Mouse (Mus musculus) megakaryocyte progenitor cell, adult 5-6 weeks (primary cell): ENCODE results near the gene Kcnk15. TPM values are rescaled to one million over a fixed set of nuclear protein-coding genes. Genes with fewer than 3 reads are reported as not detected.

Experiments
- ATAC-seq: replicated peaks from 2 replicates; pipeline ENCODE4 v1.8.0; 2016; ENCODE audit warnings: mild to moderate bottlenecking, moderate TSS enrichment, inconsistent platforms; ENCODE audit not compliant: poor library complexity
- total RNA-seq, 2 experiments: library from RNA; stranded (forward) in 1 of 2; stranded (reverse) in 1 of 2; fragments of 157-497, 149-512 nt in 1 of 2; fragments of 200-1000 nt in 1 of 2; gene quantifications; 2 replicates each; pipeline versions ENCODE4 v1.2.3 to v1.2.4; 2015 to 2017

The Kcnk15 gene
- total RNA-seq, 2 experiments from 2014 or later = not detected

DNA sequence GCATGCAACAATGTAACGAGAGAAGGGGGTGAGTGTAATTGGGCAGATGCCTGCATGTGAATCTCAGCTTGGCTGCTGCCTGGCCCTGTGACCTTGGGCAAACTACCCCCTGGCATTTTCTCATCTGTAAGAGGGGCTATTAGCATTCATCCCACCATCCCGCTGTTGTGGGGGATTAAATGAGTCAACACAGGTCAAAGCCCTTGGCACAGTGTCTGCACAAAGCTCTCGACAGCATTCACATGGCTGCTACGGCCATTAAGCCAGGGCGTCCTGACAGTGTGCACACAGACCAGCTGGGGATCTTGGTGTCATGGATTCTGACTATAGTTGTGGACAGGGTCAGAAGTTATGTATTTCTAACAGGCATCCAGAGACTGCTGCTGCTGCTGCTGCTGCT lies 21.4 kb downstream of the Kcnk15 start:
- ATAC-seq = no peak

DNA sequence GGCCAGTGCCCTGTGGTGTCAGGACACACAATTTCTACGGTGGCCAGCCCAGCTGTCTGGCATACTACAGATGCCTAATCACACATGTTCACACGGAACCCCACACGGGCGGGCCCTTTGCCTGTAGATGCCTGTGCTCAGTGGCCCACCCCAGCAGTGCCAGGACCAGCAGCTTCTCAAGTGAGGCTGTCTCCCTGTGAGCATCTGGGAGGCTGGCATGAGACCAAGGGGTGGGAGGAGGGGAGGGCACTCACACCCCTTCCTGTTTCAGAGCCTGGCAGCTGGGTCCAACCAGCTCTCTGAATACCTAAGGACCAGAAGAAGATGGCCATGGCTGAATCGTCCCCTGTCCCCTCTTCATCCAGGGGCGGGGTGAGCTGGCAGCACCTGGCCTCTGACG lies 22.0 kb downstream of the Kcnk15 start:
- no peak for ATAC-seq

- ATAC-seq = no peak
Measured at GRCm38 (mm10) chr2:163876830-163877498, 23.5 kb downstream of the Kcnk15 start.

- no peak for ATAC-seq
Measured at GRCm38 (mm10) chr2:163880891-163881290, 27.4 kb downstream of the Kcnk15 start.

DNA sequence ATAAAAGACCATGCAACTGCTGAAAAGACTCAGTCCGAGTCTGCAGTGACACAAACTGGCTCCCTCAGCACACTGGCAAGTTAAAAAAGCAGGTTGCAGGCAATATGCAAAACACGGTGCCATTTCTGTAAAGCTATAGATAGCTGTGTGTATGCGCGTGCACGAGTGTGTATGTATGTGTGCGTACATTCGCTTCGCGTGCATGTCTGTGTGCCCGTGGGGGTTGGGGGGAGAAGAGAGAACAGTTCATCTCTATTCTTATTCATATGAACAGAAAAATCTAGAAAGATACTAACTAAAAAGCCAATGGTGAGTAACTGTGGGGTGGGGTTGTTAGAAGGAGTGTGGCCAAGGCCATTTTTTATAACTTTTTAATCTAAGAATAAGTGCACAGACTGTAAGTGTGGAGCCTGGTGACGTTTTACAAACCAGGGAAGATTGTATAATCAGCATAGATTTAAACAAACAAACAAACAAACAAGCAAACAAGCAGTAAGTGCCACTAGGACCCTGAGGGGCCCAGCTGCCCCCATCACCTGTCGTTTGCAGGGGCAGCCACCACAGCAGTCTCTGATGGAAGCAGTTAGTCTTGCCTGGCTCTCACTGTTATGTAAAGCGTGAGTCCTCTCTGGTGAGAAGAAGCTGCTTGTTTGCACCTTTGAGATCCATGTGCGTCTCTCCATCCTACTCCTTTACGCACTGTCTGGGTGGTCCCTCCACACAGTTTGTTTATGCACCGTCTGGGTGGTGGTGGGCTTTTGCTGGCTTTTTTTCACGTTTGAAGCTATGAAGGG lies 29.6 kb downstream of the Kcnk15 start:
- ATAC-seq = no peak

DNA sequence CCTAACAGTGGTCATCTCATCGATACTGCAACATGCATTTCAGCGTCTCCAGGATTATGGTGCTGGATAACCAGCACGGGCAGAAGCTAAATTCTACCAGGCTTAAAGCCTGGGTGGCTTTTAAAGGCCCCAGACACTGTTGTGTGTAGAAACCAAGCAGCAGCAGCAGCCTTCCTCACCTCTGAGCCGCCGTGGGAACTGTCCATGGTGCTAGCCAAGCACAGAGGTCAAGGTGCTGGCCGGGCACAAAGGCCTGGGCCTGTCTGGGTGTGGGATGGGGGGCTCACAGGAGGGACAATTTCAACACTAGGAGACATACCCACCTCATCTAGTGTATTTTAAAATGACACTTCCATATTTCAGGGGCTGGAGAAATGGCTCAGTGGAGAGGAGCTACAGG lies 36.0 kb downstream of the Kcnk15 start:
- ATAC-seq = 0 out of 2 replicates have a peak, but pooled peaks have one; percentile 23

- ATAC-seq = no peak
Measured at GRCm38 (mm10) chr2:163890586-163890985, 37.1 kb downstream of the Kcnk15 start.

- ATAC-seq = no peak
Measured at GRCm38 (mm10) chr2:163891271-163891670, 37.8 kb downstream of the Kcnk15 start.

DNA sequence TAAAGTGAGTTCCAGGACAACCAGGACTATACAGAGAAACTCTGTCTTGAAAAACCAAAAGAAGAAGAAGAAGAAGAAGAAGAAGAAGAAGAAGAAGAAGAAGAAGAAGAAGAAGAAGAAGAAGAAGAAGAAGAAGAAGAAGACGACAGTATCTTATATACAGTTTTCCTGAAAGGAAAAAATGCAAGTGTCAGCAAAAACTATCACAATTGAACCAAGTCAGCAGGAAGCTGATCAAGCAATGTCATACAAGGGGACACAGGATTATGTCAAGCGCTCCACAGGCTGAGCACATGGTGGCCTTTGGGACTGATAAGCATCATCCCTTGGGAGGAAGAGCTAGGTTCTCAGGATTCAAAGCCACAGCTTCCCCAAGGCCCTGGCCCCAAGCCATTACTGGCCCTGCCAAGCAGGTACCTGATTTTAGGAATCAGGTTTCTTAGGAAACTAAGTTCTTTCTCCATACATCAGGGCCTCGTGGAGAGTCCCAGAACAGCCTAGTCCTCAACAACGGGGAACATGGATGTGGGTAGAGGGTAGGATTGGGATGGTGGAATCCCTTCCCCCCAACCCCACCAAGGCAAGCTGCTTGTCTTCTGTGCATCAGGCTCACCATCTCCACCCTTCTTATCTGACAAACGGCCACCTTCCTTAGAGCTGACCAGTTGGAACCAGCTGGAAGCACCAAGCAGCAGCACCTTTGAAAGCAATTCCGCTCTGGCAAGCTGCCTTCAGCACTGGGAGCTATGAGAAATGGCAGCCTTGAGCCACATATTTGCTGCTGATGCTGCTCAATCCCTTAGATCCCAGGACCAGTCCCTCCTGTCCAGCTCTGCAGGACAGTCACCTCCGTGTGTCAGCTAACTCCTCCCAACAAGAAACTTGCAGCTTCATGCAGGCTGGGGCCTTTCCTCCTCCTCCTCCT lies 40.3 kb downstream of the Kcnk15 start:
- no peak for ATAC-seq

- ATAC-seq = no peak
Measured at GRCm38 (mm10) chr2:163895156-163895555, 41.7 kb downstream of the Kcnk15 start.

GRCm38 (mm10) chr2:163897026-163897425 lies 43.6 kb downstream of the Kcnk15 start:
- no peak for ATAC-seq

GRCm38 (mm10) chr2:163897988-163898535 lies 44.6 kb downstream of the Kcnk15 start:
- ATAC-seq = no peak

DNA sequence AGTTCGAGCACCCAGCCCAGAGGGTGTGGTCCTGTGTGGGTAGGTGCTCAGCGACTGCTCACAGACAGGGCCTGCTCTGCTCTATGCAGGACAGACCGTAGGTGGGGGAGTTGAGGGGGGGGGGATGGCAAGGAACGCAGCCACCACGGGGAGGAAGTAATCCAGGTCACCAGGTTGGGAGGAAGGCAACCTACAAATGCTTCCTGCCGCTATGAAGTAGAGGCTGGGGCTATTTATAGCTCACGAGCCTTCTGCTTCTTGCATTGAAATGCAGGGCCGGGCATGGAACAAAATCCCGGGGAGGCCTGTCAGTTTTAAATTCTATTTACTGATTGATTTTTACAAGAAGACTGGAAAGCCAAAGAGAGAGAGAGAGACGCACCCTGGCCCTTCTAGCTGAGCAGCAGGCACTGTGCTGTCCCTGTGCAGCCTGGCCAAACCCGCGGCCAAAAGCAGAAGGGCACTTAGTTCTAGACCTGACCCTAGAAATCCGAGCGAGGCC lies 46.5 kb downstream of the Kcnk15 start:
- ATAC-seq = no peak

- ATAC-seq = no peak
Measured at GRCm38 (mm10) chr2:163901043-163901442, 47.6 kb downstream of the Kcnk15 start.

DNA sequence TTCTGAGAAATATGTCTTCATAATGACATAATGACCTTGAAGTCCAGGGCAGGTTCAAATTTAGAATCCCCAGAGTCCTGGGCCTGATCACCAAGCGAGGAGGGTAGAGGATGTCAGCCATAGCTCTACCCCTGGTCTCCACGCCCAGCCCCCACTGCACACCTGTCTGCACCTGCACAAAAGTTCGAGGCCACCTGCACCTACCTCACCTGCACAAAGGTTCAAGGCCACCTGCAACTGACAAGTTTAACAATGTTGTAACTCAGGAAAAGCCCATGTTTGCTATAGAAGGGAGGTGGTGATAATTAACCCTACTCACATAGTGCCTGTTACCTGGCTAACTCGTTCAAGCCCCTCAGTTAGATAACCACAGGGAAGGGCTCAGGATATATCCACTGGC lies 49.0 kb downstream of the Kcnk15 start:
- no peak for ATAC-seq

- ATAC-seq = no peak
Measured at GRCm38 (mm10) chr2:163903461-163903860, 50.0 kb downstream of the Kcnk15 start.

DNA sequence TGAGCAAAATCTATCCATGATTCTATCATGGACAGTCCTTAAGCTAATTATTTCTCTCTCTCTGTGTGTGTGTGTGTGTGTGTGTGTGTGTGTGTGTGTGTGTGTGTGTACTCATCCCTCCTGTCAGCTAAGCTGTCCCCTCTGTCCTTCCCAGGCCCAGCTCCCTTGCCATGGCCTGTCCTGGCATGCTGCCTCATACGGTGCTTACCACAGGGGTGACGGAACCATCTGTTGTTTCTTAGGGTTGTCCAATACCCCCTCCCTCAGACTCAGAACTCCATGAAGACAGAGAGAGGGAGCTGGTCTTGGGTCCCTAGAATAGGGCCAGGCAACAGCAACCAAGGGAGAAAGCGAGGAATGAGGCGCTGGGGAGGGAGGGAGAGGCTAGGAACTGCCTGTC lies 50.9 kb downstream of the Kcnk15 start:
- ATAC-seq = no peak

DNA sequence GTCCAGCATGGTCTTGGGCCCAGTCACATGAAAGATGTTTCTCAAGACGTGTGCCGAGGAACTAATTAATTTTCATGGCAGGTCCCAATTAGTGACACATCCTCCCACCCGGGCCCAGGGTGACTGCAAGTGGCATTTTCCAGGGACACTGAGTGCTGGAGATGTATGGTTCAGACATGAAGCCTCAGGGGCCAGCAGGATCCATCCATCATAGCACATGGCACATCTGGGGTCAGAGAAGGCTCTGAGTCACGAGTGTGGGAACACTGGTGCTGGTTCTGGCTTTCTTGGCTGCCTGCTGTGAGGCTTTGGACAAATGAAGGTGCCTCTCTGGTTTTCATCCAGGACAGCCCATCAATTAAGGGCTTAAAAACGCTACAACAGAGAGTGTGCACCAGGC lies 53.7 kb downstream of the Kcnk15 start:
- ATAC-seq = no peak
